Mouse (Mus musculus) inflammation-experienced regulatory T-cells, adult 6 months (primary cell): ENCODE data around the gene Gm45234. TPM values are rescaled to one million over a fixed set of nuclear protein-coding genes. Genes with fewer than 3 reads are reported as not detected.
A peak's percentile ranks its signal among the peaks of the same experiment; 100 is the strongest.
"Not testable (repeated sequence)": the region's sequence is repeated elsewhere in the genome, so short reads cannot be mapped to it uniquely, and the experiment has no call there.

Experiments used
- ATAC-seq: one replicate; pipeline ENCODE4 v1.8.0; 2017
- polyA plus RNA-seq, 3 experiments: library from polyadenylated mRNA; unstranded; fragments of 100-300 nt; shearing (Covaris generic); gene quantifications; one replicate each; pipeline ENCODE4 v1.2.1; 2017

The Gm45234 gene
- polyA plus RNA-seq = not detected

GRCm38 (mm10) chr6:124755831-124756595, at the start of gene Gm45234, which contains the start of gene Atn1:
Gm45234 (minus strand) TSS chr6:124756021.
Atn1 (minus strand) TSS chr6:124756524.
- ATAC-seq = peak; percentile 23

GRCm38 (mm10) chr6:124804341-124804740, 48.5 kb upstream of the Gm45234 start:
- no peak for ATAC-seq

- ATAC-seq = not testable (repeated sequence)
These were observed 47.9 kb upstream of the Gm45234 start for GRCm38 (mm10) chr6:124803691-124804090.

GRCm38 (mm10) chr6:124803061-124803460, 47.2 kb upstream of the Gm45234 start:
- no peak for ATAC-seq

- not testable (repeated sequence) for ATAC-seq
These were observed 46.6 kb upstream of the Gm45234 start for GRCm38 (mm10) chr6:124802400-124802799.

GRCm38 (mm10) chr6:124796200-124796599, 40.4 kb upstream of the Gm45234 start:
- no peak for ATAC-seq

GRCm38 (mm10) chr6:124795781-124796180, 40.0 kb upstream of the Gm45234 start:
- no peak for ATAC-seq

GRCm38 (mm10) chr6:124791911-124792310, 36.1 kb upstream of the Gm45234 start:
- ATAC-seq = no peak

GRCm38 (mm10) chr6:124790121-124790520, 34.3 kb upstream of the Gm45234 start:
- no peak for ATAC-seq

GRCm38 (mm10) chr6:124789519-124789918, 33.7 kb upstream of the Gm45234 start:
- no peak for ATAC-seq

GRCm38 (mm10) chr6:124787722-124788121, 31.9 kb upstream of the Gm45234 start:
- ATAC-seq = no peak

- no peak for ATAC-seq
These were observed 31.1 kb upstream of the Gm45234 start for GRCm38 (mm10) chr6:124786756-124787420.

- peak; percentile 75 for ATAC-seq
These were observed 26.6 kb upstream of the Gm45234 start for GRCm38 (mm10) chr6:124782436-124782835.

GRCm38 (mm10) chr6:124780917-124781316, 25.1 kb upstream of the Gm45234 start:
- no peak for ATAC-seq

GRCm38 (mm10) chr6:124779984-124780416, 24.2 kb upstream of the Gm45234 start:
- peak; percentile 19 for ATAC-seq

- peak; percentile 90 for ATAC-seq
These were observed 23.6 kb upstream of the Gm45234 start, which contains the start of gene Lrrc23 for GRCm38 (mm10) chr6:124779222-124779983. Lrrc23 (minus strand) TSS chr6:124779727.

- no peak for ATAC-seq
These were observed 14.7 kb upstream of the Gm45234 start for GRCm38 (mm10) chr6:124770511-124770910.

GRCm38 (mm10) chr6:124770013-124770412, 14.2 kb upstream of the Gm45234 start:
- no peak for ATAC-seq

GRCm38 (mm10) chr6:124769101-124769765, 13.4 kb upstream of the Gm45234 start, which contains the start of gene Eno2:
Eno2 (minus strand) TSS chr6:124769673.
- peak; percentile 77 for ATAC-seq

GRCm38 (mm10) chr6:124768704-124769044, 12.9 kb upstream of the Gm45234 start:
- ATAC-seq = no peak

GRCm38 (mm10) chr6:124767920-124768703, 12.3 kb upstream of the Gm45234 start:
- peak; percentile 26 for ATAC-seq

- no peak for ATAC-seq
These were observed 11.7 kb upstream of the Gm45234 start for GRCm38 (mm10) chr6:124767536-124767919.
